Mouse (Mus musculus) brain, embryonic 18.5 days (tissue): ENCODE results near the gene Naaladl2.

Experiments
- DNase-seq: peaks from one replicate; pipeline ENCODE4 v3.0.0-alpha.2; 2012; ENCODE audit warnings: low read depth, low spot score

The Naaladl2 gene

DNA sequence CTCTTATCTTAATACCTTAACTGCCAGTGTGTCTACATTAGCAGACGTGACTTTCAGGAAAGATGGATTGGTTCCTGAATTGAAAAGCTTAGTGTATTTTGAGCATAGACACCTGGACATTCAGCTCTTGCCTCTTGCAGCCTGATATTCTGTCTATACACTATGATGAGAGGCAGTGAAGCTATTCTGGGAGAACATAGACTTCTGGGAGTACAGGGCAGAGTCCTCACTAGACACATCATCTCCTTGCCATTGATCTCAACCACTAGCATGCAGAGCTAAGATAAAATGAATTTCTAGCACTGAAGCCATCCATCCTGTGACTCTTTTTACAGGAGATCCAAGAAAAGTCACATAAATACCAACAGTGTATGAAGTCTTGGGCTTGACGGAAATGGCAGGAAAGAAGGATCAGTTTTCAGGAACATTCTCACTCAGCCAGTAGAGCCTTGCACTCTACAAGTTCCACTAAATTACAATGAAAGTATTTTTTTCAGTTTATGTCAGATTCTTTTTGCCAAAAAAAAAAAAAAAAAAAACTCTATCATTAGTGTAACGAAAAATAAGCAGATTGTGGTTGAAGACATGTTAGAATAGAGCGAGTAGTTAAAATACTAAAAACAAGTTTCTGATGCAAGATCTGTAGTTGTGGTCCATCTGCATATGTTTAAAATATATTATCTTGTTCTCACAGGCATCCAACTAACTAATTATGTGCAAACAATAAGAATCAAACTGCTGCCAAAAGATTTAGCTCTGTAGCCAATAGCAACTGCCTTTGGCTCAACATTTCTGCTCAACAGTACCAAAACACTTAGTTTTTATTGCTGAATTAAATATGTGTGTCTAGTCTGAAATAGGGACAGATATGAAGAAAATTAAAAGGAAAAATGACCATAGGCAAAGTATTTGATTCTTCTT, 1171.1 kb downstream of the Naaladl2 start:
- DNase-seq: peak; percentile 12

- no peak for DNase-seq
These were observed 1181.0 kb downstream of the Naaladl2 start for GRCm38 (mm10) chr3:23962961-23963621.

- no peak for DNase-seq
These were observed 1197.9 kb downstream of the Naaladl2 start for GRCm38 (mm10) chr3:23946182-23946581.

DNA sequence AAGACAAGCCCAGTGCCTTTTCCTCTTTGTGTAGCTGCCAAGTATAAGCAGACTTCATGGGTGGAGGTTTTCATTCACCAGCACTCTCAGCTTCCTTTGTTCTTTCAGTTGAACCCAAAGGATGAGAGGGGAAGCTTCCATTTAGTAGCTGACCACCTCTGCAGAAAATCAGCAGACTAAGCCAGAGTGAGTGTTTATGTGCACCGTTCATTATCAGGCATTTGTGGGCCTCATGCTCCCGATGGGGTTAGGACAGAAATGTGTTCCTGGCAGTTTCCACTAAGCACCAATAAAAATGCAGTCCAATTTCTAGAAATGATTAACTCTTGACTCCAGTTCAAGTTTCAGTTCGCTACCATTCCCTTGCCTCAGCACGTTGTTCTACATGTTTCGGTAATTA, 1206.8 kb downstream of the Naaladl2 start:
- peak; percentile 6 for DNase-seq

- no peak for DNase-seq
These were observed 1216.0 kb downstream of the Naaladl2 start for GRCm38 (mm10) chr3:23928097-23928496.

DNA sequence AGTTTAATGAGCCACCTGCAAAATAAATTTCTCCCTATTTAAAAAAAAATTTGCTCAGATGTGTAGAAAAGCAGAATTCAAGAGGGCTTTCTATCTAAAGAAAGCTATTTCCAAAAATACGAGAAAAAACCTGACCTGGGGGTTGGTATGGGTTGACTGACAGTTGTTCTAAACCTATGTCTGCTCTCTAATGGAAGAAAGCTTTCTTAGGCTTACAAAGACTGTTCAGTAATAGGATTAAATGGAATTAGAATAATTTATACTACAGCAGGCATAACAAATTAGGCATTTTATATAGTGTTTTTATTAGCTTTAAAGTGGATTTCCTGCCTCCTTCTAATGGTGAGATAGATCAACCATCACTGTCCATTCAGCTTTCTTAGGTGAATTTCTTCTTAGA, 1236.4 kb downstream of the Naaladl2 start:
- DNase-seq: no peak

GRCm38 (mm10) chr3:23865688-23866087, 1278.4 kb downstream of the Naaladl2 start:
- no peak for DNase-seq

DNA sequence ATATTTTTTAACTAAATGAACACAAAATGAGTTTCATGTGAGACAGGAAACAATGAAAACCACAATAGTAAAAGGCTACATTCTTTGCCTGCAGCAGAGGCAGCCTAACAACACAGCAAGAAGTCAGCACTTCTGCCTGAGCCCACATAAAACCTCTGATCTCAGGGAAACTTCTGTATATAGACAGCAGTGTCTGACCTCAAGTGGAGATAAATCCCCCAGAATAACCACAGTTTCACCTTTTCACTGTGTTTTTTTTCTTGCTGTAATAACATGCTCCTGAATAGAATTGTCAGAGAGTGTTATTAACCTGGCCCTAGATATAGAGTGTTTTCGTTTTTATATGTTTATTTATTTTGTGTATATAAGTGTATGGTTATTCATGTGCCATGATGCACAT, 1286.8 kb downstream of the Naaladl2 start:
- no peak for DNase-seq

DNA sequence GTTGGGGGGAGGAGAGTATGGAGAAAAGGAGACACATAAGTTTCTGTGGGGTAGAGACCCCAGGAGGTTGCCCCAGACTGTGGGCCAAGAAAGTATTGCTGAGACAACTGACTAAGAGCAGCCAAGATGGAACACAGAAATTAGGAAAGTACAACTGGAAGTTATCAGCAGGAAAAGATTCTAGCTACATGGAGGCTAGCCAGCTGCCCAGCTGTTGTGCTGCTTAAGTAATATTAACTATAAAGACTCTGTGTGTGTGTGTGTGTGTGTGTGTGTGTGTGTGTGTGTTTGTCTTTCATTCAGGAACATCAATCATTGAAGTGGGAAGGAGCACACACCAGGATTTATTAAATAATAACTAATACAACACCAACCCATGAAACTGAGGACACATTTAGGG, 1326.5 kb downstream of the Naaladl2 start:
- no peak for DNase-seq

- DNase-seq: no peak
These were observed 1385.3 kb downstream of the Naaladl2 start for GRCm38 (mm10) chr3:23758746-23759145.
